Mouse (Mus musculus): ENCODE results near the gene Dkk3. TPM values are rescaled to one million over a fixed set of nuclear protein-coding genes. Genes with fewer than 3 reads are reported as not detected.

Gene Dkk3
- 28.3 and 32.0 TPM in 2 replicates for polyA plus RNA-seq (2014; fragmentation: Nextera tagmentation; extraction: Ambion mirVana)

DNA sequence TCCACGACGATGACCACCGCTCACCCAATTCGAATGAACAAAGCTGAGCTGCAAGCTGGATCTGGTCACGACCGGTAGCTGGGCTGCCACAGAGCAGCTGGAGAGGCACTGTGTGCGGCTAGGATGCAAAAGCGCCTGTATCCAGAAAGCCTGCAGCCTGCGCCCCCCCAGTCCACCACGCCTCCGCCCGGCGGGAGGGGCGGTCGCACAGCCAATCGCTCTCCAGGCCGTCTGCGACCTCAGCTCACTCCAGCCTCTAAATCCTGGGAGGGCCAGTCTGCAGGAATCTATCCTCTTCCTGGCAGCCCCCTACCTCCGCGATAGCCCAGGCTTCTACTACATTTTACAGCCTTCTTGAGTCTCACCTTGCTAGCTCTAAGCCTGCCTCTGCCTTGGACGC is at the start of gene Dkk3:
TSS of gene Dkk3 (minus strand) at position 116 of the 400 bp plus-strand sequence.
- Histone ChIP-seq H3K9ac (peak within 1 kb of the TSS; percentile 55), H3K4me2 (replicated peaks) (peak within 1 kb of the TSS; percentile 53), H3K27me3 (ENCODE audit: control insufficient read depth, insufficient read depth, low read length) (peaks cover 8% of the 10 kb centered on the region; the same call in 1 of the 2 replicates), H3K4me1 (replicated peaks; ENCODE audit: control insufficient read depth, insufficient read depth, low read length) (peaks cover 4% of the 10 kb centered on the region; the same call in 1 of the 2 replicates), H3K27ac (no peak within 1 kb of the TSS; the same call in 1 of the 2 replicates), H3K4me3 (replicated peaks; ENCODE audit: low read length) (peak within 1 kb of the TSS; percentile 37), H3K9me3 (ENCODE audit: control insufficient read depth, low read length) (no peaks in the 10 kb centered on the region), H3K36me3 (replicated peaks; ENCODE audit: control insufficient read depth, insufficient read depth) (no peaks in the 10 kb centered on the region)
- WGBS, result 2% methylated on average over 21 of the region's 21 CpGs
- peak; percentile 39; the same call in 1 of the 2 replicates for ATAC-seq (ENCODE audit: low FRiP score)
- no peak for DNase-seq (ENCODE audit: low spot score)

DNA sequence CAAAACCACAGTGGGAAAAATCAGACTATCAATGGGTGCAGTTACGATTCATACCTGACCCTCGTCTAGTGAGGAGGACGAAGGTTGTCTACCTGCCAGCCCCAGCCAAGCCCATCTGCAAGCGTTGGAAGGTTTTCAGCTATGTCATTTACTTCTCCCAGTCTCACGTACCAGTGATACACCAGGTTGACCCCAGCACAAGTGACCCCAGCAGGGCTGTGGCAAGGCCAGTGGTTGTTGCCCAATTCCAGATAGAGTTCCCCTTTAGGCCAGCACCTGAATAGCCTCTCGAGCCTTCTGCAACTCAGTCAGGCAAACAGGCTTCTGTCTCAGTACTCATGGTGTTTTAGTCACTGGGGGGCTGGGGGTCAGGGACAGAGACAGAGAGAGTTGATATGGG is 48.9 kb upstream of the Dkk3 start:
- no peak for ATAC-seq (ENCODE audit: low FRiP score)
- no peak for DNase-seq (ENCODE audit: low spot score)
- Histone ChIP-seq H3K27me3 (ENCODE audit: control insufficient read depth, insufficient read depth, low read length) (no peaks in the 10 kb centered on the region), H3K4me1 (replicated peaks; ENCODE audit: control insufficient read depth, insufficient read depth, low read length) (no peaks in the 10 kb centered on the region), H3K4me3 (replicated peaks; ENCODE audit: low read length) (no peak overlapping the region), H3K27ac (no peak overlapping the region), H3K36me3 (replicated peaks; ENCODE audit: control insufficient read depth, insufficient read depth) (no peaks in the 10 kb centered on the region), H3K9me3 (ENCODE audit: control insufficient read depth, low read length) (no peaks in the 10 kb centered on the region), H3K9ac (no peak overlapping the region), H3K4me2 (replicated peaks) (no peak overlapping the region)
- WGBS, result 91% methylated on average over 6 of the region's 6 CpGs

DNA sequence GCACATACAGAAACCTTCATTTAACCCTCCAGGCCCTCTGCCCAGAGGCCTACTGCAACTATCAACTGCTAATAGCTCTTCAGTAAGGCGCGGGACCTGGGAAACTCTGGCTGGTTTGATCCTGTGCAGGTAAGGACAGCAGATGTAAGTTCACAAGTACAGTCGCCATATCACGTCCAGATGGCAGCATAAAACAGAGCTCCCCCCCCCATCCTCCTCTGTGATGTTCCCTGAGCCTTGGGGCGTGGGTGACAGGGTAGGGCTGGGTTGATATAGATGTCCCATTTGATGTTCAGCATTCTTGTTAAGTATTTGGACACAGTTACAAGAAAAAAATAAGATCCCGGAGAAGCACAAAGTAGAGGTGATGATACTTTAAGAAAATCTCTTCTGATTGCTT is 46.7 kb upstream of the Dkk3 start:
- ATAC-seq (ENCODE audit: low FRiP score), result no peak
- no peak for DNase-seq (ENCODE audit: low spot score)
- no peaks in the 10 kb centered on the region for H3K9me3 ChIP-seq (ENCODE audit: control insufficient read depth, low read length)
- no peak overlapping the region for H3K27ac ChIP-seq
- no peak overlapping the region for H3K4me3 ChIP-seq (replicated peaks; ENCODE audit: low read length)
- no peaks in the 10 kb centered on the region for H3K36me3 ChIP-seq (replicated peaks; ENCODE audit: control insufficient read depth, insufficient read depth)
- H3K9ac ChIP-seq, result no peak overlapping the region
- H3K4me1 ChIP-seq (replicated peaks; ENCODE audit: control insufficient read depth, insufficient read depth, low read length), result no peaks in the 10 kb centered on the region
- H3K4me2 ChIP-seq (replicated peaks), result no peak overlapping the region
- no peaks in the 10 kb centered on the region for H3K27me3 ChIP-seq (ENCODE audit: control insufficient read depth, insufficient read depth, low read length)
- WGBS, result 94% methylated on average over 6 of the region's 6 CpGs

DNA sequence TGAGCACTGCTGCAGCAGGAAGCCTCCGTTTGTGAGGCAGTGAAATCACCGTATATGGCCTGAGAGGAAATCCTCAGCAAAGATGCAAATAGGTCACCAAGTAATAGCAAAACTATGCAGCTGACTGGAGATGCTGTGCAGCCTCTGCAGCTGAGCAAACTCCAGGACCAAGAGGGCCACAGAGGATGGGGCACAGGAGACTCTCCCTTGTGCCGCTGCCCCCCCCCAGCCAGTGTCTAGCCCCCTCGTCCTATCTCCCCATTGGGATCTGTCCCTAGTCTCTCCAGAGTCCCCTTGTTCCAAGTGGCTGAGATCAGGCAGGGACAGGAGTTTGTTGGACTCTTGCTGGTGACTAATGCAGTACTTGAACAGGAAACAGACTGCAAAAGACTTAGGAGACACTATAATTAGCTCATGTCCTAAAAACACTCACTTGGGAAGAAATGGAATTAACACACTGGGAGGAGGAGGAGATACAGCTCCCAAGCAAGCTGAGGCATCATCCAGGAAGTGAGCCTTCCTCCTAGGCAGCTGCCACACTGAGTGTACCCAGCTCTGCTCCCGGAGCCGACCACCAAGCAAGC is 45.6 kb upstream of the Dkk3 start:
- Histone ChIP-seq H3K27me3 (ENCODE audit: control insufficient read depth, insufficient read depth, low read length) (no peaks in the 10 kb centered on the region), H3K36me3 (replicated peaks; ENCODE audit: control insufficient read depth, insufficient read depth) (no peaks in the 10 kb centered on the region), H3K9me3 (ENCODE audit: control insufficient read depth, low read length) (no peaks in the 10 kb centered on the region), H3K4me3 (replicated peaks; ENCODE audit: low read length) (no peak overlapping the region), H3K4me1 (replicated peaks; ENCODE audit: control insufficient read depth, insufficient read depth, low read length) (no peaks in the 10 kb centered on the region), H3K9ac (no peak overlapping the region), H3K4me2 (replicated peaks) (no peak overlapping the region), H3K27ac (no peak overlapping the region)
- ATAC-seq (ENCODE audit: low FRiP score), result no peak
- no peak for DNase-seq (ENCODE audit: low spot score)
- WGBS, result 72% methylated on average over 6 of the region's 6 CpGs

DNA sequence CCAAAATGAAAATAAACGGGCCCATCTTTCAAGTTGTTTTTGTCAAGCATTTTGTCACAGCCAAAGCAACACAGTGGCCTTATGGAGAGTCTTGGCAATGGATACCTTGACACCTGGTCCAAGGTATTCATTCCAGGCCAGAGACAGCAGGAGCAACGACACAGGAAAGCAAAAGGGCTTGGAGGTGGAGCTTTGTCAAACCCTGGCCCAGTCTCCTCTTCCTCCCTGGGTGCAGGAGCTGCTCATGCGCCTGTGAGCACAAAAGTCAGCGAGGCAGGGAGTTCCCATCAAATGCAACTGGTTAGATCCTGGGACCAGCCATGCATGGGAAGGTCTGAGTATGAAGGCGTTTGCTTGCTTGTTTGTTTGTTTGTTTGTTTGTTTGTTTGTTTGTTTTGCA is 45.1 kb upstream of the Dkk3 start:
- ATAC-seq (ENCODE audit: low FRiP score) (no peak), DNase-seq (ENCODE audit: low spot score) (no peak)
- Histone ChIP-seq H3K27ac (no peak overlapping the region), H3K27me3 (ENCODE audit: control insufficient read depth, insufficient read depth, low read length) (no peaks in the 10 kb centered on the region), H3K36me3 (replicated peaks; ENCODE audit: control insufficient read depth, insufficient read depth) (no peaks in the 10 kb centered on the region), H3K9ac (no peak overlapping the region), H3K4me2 (replicated peaks) (no peak overlapping the region), H3K4me1 (replicated peaks; ENCODE audit: control insufficient read depth, insufficient read depth, low read length) (no peaks in the 10 kb centered on the region), H3K9me3 (ENCODE audit: control insufficient read depth, low read length) (no peaks in the 10 kb centered on the region), H3K4me3 (replicated peaks; ENCODE audit: low read length) (no peak overlapping the region)
- WGBS, result 62% methylated on average over 5 of the region's 5 CpGs

DNA sequence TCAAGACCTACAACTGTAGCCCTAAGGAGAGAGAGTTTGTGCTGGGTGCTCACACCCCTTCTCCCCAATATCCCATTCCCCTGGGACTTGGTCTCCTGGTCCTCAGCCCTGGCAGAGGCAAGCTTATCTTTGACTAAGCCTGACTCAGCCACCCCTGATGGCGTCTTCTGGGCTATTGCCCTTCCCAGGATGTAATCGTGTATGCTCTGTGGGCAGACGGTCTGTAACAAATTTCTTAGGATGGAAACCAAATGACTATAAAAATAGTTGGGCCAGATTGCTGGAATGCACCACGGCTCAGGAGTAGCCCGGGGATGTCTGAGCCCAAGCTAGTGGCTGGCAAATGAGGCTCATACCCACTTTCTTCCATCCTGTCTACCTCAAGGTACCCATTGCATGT is 44.0 kb upstream of the Dkk3 start:
- Histone ChIP-seq H3K4me2 (replicated peaks) (no peak overlapping the region), H3K9ac (no peak overlapping the region), H3K27ac (no peak overlapping the region), H3K27me3 (ENCODE audit: control insufficient read depth, insufficient read depth, low read length) (no peaks in the 10 kb centered on the region), H3K4me1 (replicated peaks; ENCODE audit: control insufficient read depth, insufficient read depth, low read length) (no peaks in the 10 kb centered on the region), H3K9me3 (ENCODE audit: control insufficient read depth, low read length) (no peaks in the 10 kb centered on the region), H3K36me3 (replicated peaks; ENCODE audit: control insufficient read depth, insufficient read depth) (no peaks in the 10 kb centered on the region), H3K4me3 (replicated peaks; ENCODE audit: low read length) (no peak overlapping the region)
- DNase-seq (ENCODE audit: low spot score) (no peak), ATAC-seq (ENCODE audit: low FRiP score) (no peak)
- 85% methylated on average over 5 of the region's 5 CpGs for WGBS

DNA sequence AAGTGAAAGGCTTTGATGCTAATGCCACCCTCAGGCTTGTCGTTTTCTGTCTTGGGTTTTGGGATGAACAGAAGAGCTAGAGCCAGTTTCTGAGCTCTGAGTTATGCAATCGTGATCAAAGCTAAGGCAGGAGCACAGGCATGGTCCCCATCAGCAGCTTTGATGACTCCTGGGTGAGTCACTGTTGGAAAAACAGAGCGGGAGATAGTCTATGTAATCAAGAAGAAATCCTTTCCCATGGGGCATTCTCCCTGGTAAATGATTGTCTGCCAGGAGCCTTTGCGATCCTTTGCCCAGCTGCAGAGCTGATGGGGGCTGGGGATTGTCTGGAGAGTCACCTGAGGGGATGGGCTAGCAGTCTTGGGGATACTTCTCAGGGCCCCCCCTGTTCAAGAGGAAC is 43.3 kb upstream of the Dkk3 start:
- H3K27ac ChIP-seq, result no peak overlapping the region
- DNase-seq (ENCODE audit: low spot score) (no peak), ATAC-seq (ENCODE audit: low FRiP score) (no peak)
- no peak overlapping the region for H3K4me2 ChIP-seq (replicated peaks)
- no peak overlapping the region for H3K4me3 ChIP-seq (replicated peaks; ENCODE audit: low read length)
- no peaks in the 10 kb centered on the region for H3K4me1 ChIP-seq (replicated peaks; ENCODE audit: control insufficient read depth, insufficient read depth, low read length)
- WGBS, result 67% methylated on average over 4 of the region's 4 CpGs
- H3K9me3 ChIP-seq (ENCODE audit: control insufficient read depth, low read length), result no peaks in the 10 kb centered on the region
- H3K9ac ChIP-seq, result no peak overlapping the region
- H3K27me3 ChIP-seq (ENCODE audit: control insufficient read depth, insufficient read depth, low read length), result no peaks in the 10 kb centered on the region
- H3K36me3 ChIP-seq (replicated peaks; ENCODE audit: control insufficient read depth, insufficient read depth), result no peaks in the 10 kb centered on the region

DNA sequence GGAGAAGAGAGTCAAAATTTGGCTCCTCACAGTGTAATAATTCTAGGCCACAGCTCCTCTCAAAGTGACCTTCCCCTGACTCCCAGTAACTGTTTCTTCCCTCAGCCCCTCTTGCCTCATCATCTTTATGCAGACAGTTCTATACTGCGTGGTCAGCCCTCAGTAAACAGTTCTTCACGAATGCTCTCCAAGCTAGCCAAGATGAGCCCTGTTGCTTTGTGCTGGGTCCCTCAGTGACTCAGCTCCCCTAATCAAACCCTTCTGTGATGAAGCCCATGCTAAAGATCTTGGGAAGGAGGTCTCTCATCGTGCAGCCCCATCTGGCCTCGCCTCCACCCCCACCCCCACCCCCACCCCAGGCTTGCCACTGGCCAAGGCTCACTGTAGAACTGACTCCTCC is 41.9 kb upstream of the Dkk3 start:
- ATAC-seq (ENCODE audit: low FRiP score) (no peak), DNase-seq (ENCODE audit: low spot score) (no peak)
- no peak overlapping the region for H3K27ac ChIP-seq
- WGBS, result 46% methylated on average over 4 of the region's 4 CpGs
- H3K27me3 ChIP-seq (ENCODE audit: control insufficient read depth, insufficient read depth, low read length), result no peaks in the 10 kb centered on the region
- no peaks in the 10 kb centered on the region for H3K36me3 ChIP-seq (replicated peaks; ENCODE audit: control insufficient read depth, insufficient read depth)
- no peak overlapping the region for H3K4me2 ChIP-seq (replicated peaks)
- no peaks in the 10 kb centered on the region for H3K9me3 ChIP-seq (ENCODE audit: control insufficient read depth, low read length)
- H3K4me1 ChIP-seq (replicated peaks; ENCODE audit: control insufficient read depth, insufficient read depth, low read length), result no peaks in the 10 kb centered on the region
- H3K4me3 ChIP-seq (replicated peaks; ENCODE audit: low read length), result no peak overlapping the region
- H3K9ac ChIP-seq, result no peak overlapping the region

DNA sequence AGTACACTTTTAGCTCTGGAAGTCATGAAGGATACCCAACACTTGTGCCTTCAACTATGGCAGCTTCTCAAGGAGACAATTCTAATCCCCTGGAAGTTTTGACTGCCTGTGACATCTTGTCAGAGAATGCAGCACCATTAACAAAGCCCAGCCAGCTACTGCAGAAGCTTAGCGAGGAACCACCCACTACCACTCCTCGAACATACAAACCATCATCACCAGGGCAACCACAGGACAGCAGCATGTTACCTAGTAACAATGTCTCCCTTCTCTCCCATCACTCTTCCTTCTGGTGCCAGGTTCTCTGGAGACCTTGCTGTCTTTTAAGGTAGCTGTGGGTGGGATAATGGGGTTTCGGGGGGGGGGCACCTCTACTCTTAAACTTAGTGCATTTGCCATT is 40.5 kb upstream of the Dkk3 start:
- H3K9me3 ChIP-seq (ENCODE audit: control insufficient read depth, low read length), result no peaks in the 10 kb centered on the region
- WGBS, result 39% methylated on average over 3 of the region's 3 CpGs
- DNase-seq (ENCODE audit: low spot score), result no peak
- H3K36me3 ChIP-seq (replicated peaks; ENCODE audit: control insufficient read depth, insufficient read depth), result no peaks in the 10 kb centered on the region
- H3K27ac ChIP-seq, result no peak overlapping the region
- no peaks in the 10 kb centered on the region for H3K27me3 ChIP-seq (ENCODE audit: control insufficient read depth, insufficient read depth, low read length)
- no peaks in the 10 kb centered on the region for H3K4me1 ChIP-seq (replicated peaks; ENCODE audit: control insufficient read depth, insufficient read depth, low read length)
- no peak overlapping the region for H3K4me2 ChIP-seq (replicated peaks)
- H3K9ac ChIP-seq, result no peak overlapping the region
- ATAC-seq (ENCODE audit: low FRiP score), result no peak
- no peak overlapping the region for H3K4me3 ChIP-seq (replicated peaks; ENCODE audit: low read length)

DNA sequence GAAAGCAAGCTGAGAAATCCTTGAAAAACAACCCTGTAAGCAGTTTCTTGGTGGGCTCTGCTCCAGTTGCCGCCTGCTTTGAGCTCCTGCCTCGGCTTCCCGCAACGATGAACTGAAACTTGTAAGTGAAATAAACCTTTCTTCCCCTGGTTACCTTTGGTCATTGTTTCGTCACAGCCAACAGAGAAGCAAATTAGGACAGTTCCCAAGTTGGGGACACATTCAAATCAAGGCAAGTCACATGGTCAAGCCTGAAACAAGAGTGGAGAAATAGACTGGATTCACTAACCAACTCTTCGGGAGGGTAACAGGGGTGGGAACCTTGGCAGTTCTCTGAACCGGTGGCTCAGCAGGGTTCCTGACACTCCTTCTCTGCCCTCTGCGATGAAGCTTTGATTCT is 38.6 kb upstream of the Dkk3 start:
- ATAC-seq (ENCODE audit: low FRiP score), result no peak
- no peaks in the 10 kb centered on the region for H3K9me3 ChIP-seq (ENCODE audit: control insufficient read depth, low read length)
- WGBS, result 73% methylated on average over 8 of the region's 8 CpGs
- no peak for DNase-seq (ENCODE audit: low spot score)
- H3K4me1 ChIP-seq (replicated peaks; ENCODE audit: control insufficient read depth, insufficient read depth, low read length), result no peaks in the 10 kb centered on the region
- no peaks in the 10 kb centered on the region for H3K36me3 ChIP-seq (replicated peaks; ENCODE audit: control insufficient read depth, insufficient read depth)
- H3K27ac ChIP-seq, result no peak overlapping the region
- H3K27me3 ChIP-seq (ENCODE audit: control insufficient read depth, insufficient read depth, low read length), result no peaks in the 10 kb centered on the region
- H3K4me2 ChIP-seq (replicated peaks), result no peak overlapping the region
- H3K9ac ChIP-seq, result no peak overlapping the region
- no peak overlapping the region for H3K4me3 ChIP-seq (replicated peaks; ENCODE audit: low read length)
